Mouse (Mus musculus): Measurements from ENCODE around the gene Bivm. TPM values are rescaled to one million over a fixed set of nuclear protein-coding genes. Genes with fewer than 3 reads are reported as not detected.

Gene Bivm
- total RNA-seq, 2 experiments from 2014 or later = 7.5 to 8.1 TPM

DNA sequence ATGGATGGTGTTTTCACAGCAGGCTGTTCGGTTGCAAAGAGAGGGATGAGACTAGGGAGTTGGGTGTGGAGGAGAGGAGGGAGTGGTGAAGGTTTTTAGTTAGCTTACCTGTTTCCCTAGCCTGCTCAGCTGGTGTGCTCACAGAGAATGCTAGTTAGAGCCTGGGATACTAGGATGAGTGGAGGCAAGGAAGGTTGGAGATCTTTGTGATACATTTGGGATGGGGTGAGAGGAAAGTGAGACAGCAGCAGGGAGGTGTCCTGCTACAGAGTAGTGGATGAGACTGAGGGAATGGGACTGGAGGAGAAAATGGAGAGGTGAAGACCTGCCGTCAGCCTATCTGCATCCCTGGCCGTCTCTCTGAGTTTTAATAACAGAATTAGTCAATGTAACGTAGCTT is 53.9 kb downstream of the Bivm start:
- DNase-seq (ENCODE audit: low spot score) = no peak

DNA sequence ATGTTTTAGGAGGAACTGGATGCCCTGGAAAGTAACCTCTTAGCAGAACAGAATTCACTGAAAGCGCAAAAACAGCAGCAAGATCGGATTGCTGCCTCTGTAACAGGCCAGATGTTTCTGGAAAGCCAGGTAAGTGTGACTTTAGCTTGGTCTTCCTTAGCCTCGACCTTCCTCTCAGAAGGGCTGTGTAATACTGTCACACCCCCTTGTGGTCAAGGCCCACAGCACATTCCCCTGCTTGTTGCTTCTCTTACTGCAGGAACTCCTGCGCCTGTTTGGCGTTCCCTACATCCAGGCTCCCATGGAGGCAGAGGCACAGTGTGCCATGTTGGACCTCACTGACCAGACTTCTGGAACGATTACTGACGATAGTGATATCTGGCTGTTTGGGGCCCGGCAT is 55.1 kb downstream of the Bivm start:
- DNase-seq (ENCODE audit: low spot score) = no peak

DNA sequence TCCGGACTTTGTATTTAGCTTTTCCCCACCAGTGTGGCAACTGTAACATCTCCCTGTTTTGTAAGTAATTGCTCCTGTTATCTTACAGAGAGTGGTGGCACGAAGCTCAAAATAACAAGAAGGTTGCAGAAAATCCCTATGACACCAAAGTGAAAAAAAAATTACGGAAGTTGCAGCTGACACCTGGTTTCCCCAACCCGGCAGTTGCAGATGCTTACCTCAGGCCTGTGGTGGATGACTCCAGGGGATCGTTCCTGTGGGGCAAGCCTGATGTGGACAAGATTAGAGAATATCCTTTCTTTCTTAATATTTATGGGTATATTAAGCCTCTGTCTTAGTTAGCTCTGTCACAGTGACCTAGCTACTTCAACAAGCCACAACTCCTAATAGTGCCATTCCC is 59.3 kb downstream of the Bivm start:
- DNase-seq (ENCODE audit: low spot score) = no peak

DNA sequence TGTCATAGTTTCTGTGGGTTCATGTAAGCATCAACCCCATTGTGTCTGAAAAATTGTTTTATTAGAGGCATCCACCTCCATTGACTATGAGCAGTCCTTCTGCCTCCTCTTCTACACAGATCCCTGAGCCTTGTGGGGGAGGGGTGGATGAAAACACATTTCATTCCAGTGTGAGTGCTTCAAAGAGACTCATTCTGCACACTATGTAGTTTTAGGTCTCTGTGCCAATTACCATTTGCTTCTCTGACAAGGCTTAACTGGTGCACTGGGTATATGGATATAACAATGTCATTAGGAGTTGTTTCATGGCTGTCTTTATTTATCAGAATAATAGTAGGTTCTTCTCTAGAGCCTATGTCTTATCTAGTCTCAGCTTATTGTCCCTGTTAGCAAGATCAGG is 67.6 kb downstream of the Bivm start:
- DNase-seq (ENCODE audit: low spot score) = no peak

Other genes starting within 250 kb of the Bivm start
- 10 to 100 TPM; 30.5 to 36.6 TPM for gene Tpp2, start 185.3 kb upstream of the Bivm start, total RNA-seq (2021)
- 10 to 100 TPM; 49.5 to 76.8 TPM for gene Mettl21c, start 98.9 kb upstream of the Bivm start, total RNA-seq (2021)
- not detected for gene Gm8251, start 57.0 kb upstream of the Bivm start, total RNA-seq (2021)
- 1 to 10 TPM; 3.8 to 5.6 TPM for gene Tex30, start 16.5 kb upstream of the Bivm start, total RNA-seq (2021)
- gene Kdelc1, start 149 bp upstream of the Bivm start, total RNA-seq (2021) = 1 to 10 TPM; 4.0 to 4.1 TPM
- gene Ercc5, start 28.8 kb downstream of the Bivm start, total RNA-seq (2021) = 10 to 100 TPM; 11.6 to 15.0 TPM
- 10 to 100 TPM in 1 of 2 experiments, 1 to 10 TPM in 1; 2.0 to 17.6 TPM for gene Mettl21e, start 100.0 kb downstream of the Bivm start, total RNA-seq (2021)